8 mouse cellular contexts compared by ENCODE assay signal in genomic region chr10:96308713-96309445, GRCm38 (mm10).
DNase-seq lines count a peak whose midpoint lies in the region; ATAC-seq and TF ChIP-seq lines count a peak whose summit lies in the region.

No protein-coding gene starts in this region.

- no peaks in the 10 kb centered on the region; the same call in 1 of the 2 replicates for H3K9me3 ChIP-seq in ES-Bruce4 (replicated peaks; ENCODE audit: control insufficient read depth, insufficient read depth, low read length, poor library complexity, severe bottlenecking)
- peaks cover 10% of the 10 kb centered on the region for H3K9me3 ChIP-seq in embryonic facial prominence, embryonic 10.5 days
- peaks cover 12% of the 10 kb centered on the region for H3K9me3 ChIP-seq in hindbrain, embryonic 12.5 days (replicated peaks)
- H3K9me3 ChIP-seq in midbrain, embryonic 15.5 days = no peaks in the 10 kb centered on the region

- 0 out of 2 replicates have a peak, but pooled peaks have one; percentile 47 for TF ChIP-seq EP300 in ES-Bruce4 (IDR thresholded peaks at IDR 0.05; ENCODE audit: insufficient read depth, low read depth, low read length)

- H3K4me2 ChIP-seq in hindbrain, embryonic 12.5 days (replicated peaks) = no peak overlapping the region
- no peak overlapping the region for H3K4me2 ChIP-seq in midbrain, embryonic 15.5 days

- peaks cover 3% of the 10 kb centered on the region for H3K4me1 ChIP-seq in ES-Bruce4 (ENCODE audit: control insufficient read depth, insufficient read depth, low read length)
- peaks cover 21% of the 10 kb centered on the region for H3K4me1 ChIP-seq in embryonic facial prominence, embryonic 10.5 days
- peaks cover 9% of the 10 kb centered on the region for H3K4me1 ChIP-seq in hindbrain, embryonic 12.5 days
- H3K4me1 ChIP-seq in midbrain, embryonic 15.5 days = peaks cover 14% of the 10 kb centered on the region

- peak; percentile 81 for ATAC-seq in hindbrain, embryonic 12.5 days (ENCODE audit: low FRiP score)
- ATAC-seq in midbrain, embryonic 15.5 days (replicated peaks) = peak; percentile 83
- no peak for ATAC-seq in monocyte, adult 5-6 weeks (replicated peaks; ENCODE audit: insufficient number of reproducible peaks, low FRiP score, low TSS enrichment, poor library complexity, severe bottlenecking)

- H3K9ac ChIP-seq in ES-Bruce4 (ENCODE audit: low read depth, poor library complexity, severe bottlenecking) = no peak overlapping the region
- H3K9ac ChIP-seq in hindbrain, embryonic 12.5 days = no peak overlapping the region
- H3K9ac ChIP-seq in midbrain, embryonic 15.5 days = no peak overlapping the region

- 19% methylated on average over 7 of the region's 7 CpGs for WGBS in embryonic facial prominence, embryonic 10.5 days
- WGBS in hindbrain, embryonic 12.5 days = 5% methylated on average over 7 of the region's 7 CpGs
- WGBS in midbrain, embryonic 15.5 days = 9% methylated on average over 7 of the region's 7 CpGs

- H3K27me3 ChIP-seq in ES-Bruce4 (ENCODE audit: control insufficient read depth, insufficient read depth, low read length, poor library complexity, severe bottlenecking) = no peaks in the 10 kb centered on the region
- H3K27me3 ChIP-seq in embryonic facial prominence, embryonic 10.5 days (replicated peaks; ENCODE audit: low read depth, poor library complexity, severe bottlenecking) = no peaks in the 10 kb centered on the region
- no peaks in the 10 kb centered on the region for H3K27me3 ChIP-seq in hindbrain, embryonic 12.5 days
- H3K27me3 ChIP-seq in midbrain, embryonic 15.5 days (replicated peaks) = no peaks in the 10 kb centered on the region

- H3K4me3 ChIP-seq in ES-Bruce4 (ENCODE audit: low read depth, low read length) = no peak overlapping the region
- H3K4me3 ChIP-seq in embryonic facial prominence, embryonic 10.5 days = no peak overlapping the region
- H3K4me3 ChIP-seq in hindbrain, embryonic 12.5 days = no peak overlapping the region
- no peak overlapping the region for H3K4me3 ChIP-seq in midbrain, embryonic 15.5 days

- H3K36me3 ChIP-seq in ES-Bruce4 (ENCODE audit: control insufficient read depth, insufficient read depth, low read length, poor library complexity, severe bottlenecking) = no peaks in the 10 kb centered on the region
- H3K36me3 ChIP-seq in embryonic facial prominence, embryonic 10.5 days (replicated peaks) = no peaks in the 10 kb centered on the region
- H3K36me3 ChIP-seq in hindbrain, embryonic 12.5 days = no peaks in the 10 kb centered on the region
- H3K36me3 ChIP-seq in midbrain, embryonic 15.5 days (replicated peaks) = no peaks in the 10 kb centered on the region

- TF ChIP-seq POLR2A in ES-Bruce4 (IDR thresholded peaks at IDR 0.05; ENCODE audit: insufficient read depth, low read length) = no peak

- TF ChIP-seq CTCF in ES-Bruce4 (IDR thresholded peaks at IDR 0.05; ENCODE audit: low read depth, low read length) = no peak

- H3K27ac ChIP-seq in ES-Bruce4 (ENCODE audit: insufficient read depth, low read length) = no peak overlapping the region
- peak overlapping the region; percentile 67 for H3K27ac ChIP-seq in embryonic facial prominence, embryonic 10.5 days (replicated peaks)
- peak overlapping the region; percentile 58; the same call in 1 of the 2 replicates for H3K27ac ChIP-seq in hindbrain, embryonic 12.5 days
- 0 out of 2 replicates have a peak overlapping the region, but pooled peaks have one; percentile 27 for H3K27ac ChIP-seq in midbrain, embryonic 15.5 days

- peak; percentile 56 for DNase-seq in Muller cell, postnatal 12 days (ENCODE audit: inconsistent ontology term)
- DNase-seq in embryonic facial prominence, embryonic 10.5 days (ENCODE audit: low spot score) = peak; percentile 56
- no peak for DNase-seq in thymus, postnatal 10 days (ENCODE audit: low spot score in 2 of 2)
- no peak for DNase-seq in B cell, adult 2 months

Comparison
In these comparisons a context has a peak if more than half of its experiments do, and no peak if none do; other contexts are left out.
1. DNase-seq: peak in Muller cell, postnatal 12 days (single experiment) and embryonic facial prominence, embryonic 10.5 days (single experiment); none in thymus, postnatal 10 days (0 of 2) and B cell, adult 2 months (0 of 2).